Mouse (Mus musculus) forebrain, embryonic 10.5 days (tissue): Measurements from ENCODE around the gene Tmem135. TPM values are rescaled to one million over a fixed set of nuclear protein-coding genes. Genes with fewer than 3 reads are reported as not detected.

Source experiments
- DNase-seq: peaks from one replicate; pipeline ENCODE4 v3.0.0-alpha.2; 2017; ENCODE audit warnings: low spot score; ENCODE audit errors: extremely low spot score
- H3K27ac ChIP-seq: fragments of 300-500 bp; sonication (generic); 2 replicates; pipeline ENCODE4 v1.5.1; 2016; ENCODE audit warnings: mild to moderate bottlenecking
- H3K27me3 ChIP-seq: fragments of 300-500 bp; sonication (generic); 2 replicates; pipeline ENCODE4 v1.6.1; 2016; ENCODE audit warnings: mild to moderate bottlenecking; ENCODE audit not compliant: poor library complexity, severe bottlenecking
- H3K36me3 ChIP-seq: fragments of 300-500 bp; sonication (generic); replicated peaks from 2 replicates; pipeline ENCODE4 v1.6.1; 2016; ENCODE audit warnings: mild to moderate bottlenecking, moderate library complexity
- H3K4me1 ChIP-seq: fragments of 300-500 bp; sonication (generic); 2 replicates; pipeline ENCODE4 v1.6.1; 2016
- H3K4me3 ChIP-seq: fragments of 300-500 bp; sonication (generic); 2 replicates; pipeline ENCODE4 v1.5.1; 2016; ENCODE audit warnings: mild to moderate bottlenecking, moderate library complexity
- H3K9me3 ChIP-seq: fragments of 300-500 bp; sonication (generic); 2 replicates; pipeline ENCODE4 v1.6.1; 2016; ENCODE audit warnings: mild to moderate bottlenecking, moderate library complexity
- WGBS: fragments of 180-500 bp; shearing (Covaris S2); methylation state at CpG from one replicate; pipeline ENCODE4 v1.1.7; 2016; 5-methylcytosine and 5-hydroxymethylcytosine counted together
- polyA plus RNA-seq: library from polyadenylated mRNA; unstranded; fragments of >200 nt; fragmentation: Nextera tagmentation; extraction: Ambion mirVana; gene quantifications from 2 replicates; pipeline ENCODE4 v1.2.1, GENCODE M21; 2016

The Tmem135 gene
- polyA plus RNA-seq, 1 experiment from 2014 or later: 16.5 TPM

DNA sequence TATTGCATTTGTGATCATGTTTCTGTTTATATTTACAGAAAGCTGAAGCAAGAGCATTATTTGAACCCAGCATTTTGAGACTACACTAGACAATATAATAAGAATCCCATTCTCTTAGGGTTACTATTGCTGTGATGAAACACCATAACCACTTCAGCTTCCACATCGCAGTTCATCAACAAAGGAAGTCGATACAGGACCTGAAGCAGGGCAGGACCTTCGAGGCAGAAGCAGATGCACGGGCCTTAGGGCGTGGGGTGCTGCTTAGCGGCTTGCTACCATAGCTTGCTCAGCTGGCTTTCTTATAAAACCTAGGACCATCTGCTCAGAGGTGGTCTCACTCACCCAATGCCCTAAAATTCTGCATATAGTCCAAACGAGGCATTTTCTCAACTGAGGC, 188.3 kb downstream of the Tmem135 start:
- 57% methylated on average over 7 of the region's 7 CpGs for WGBS
- peaks cover 29% of the 10 kb centered on the region for H3K4me1 ChIP-seq
- no peaks in the 10 kb centered on the region for H3K36me3 ChIP-seq
- H3K27me3 ChIP-seq: no peaks in the 10 kb centered on the region
- H3K27ac ChIP-seq: 0 out of 2 replicates have a peak overlapping the region, but pooled peaks have one; percentile 30
- DNase-seq: no peak
- H3K4me3 ChIP-seq: no peak overlapping the region
- H3K9me3 ChIP-seq: no peaks in the 10 kb centered on the region

GRCm38 (mm10) chr7:89210506-89210905, 193.5 kb downstream of the Tmem135 start:
- peak overlapping the region; percentile 65 for H3K27ac ChIP-seq
- H3K9me3 ChIP-seq: no peaks in the 10 kb centered on the region
- 9% methylated on average over 6 of the region's 6 CpGs for WGBS
- peaks cover 34% of the 10 kb centered on the region for H3K4me1 ChIP-seq
- H3K27me3 ChIP-seq: no peaks in the 10 kb centered on the region
- H3K4me3 ChIP-seq: no peak overlapping the region
- DNase-seq: no peak
- H3K36me3 ChIP-seq: no peaks in the 10 kb centered on the region

DNA sequence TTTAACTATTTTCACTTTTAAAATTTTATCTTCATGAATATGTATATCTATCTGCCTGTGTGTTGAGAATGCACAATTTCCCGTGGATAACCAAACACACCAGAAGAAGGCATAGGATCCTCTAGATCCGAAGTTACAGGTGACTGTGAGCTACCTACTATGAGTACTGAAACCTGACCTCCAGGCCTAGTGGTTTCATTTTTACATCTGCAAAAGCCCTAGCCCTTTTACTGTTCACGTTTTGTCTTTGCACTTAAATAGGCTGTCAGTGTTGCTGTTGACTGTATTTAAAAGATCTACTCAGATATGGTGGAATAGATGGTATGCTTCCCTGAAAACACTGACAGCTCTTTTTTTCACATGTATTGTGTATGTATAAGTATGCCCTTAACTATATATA, 197.9 kb downstream of the Tmem135 start:
- WGBS: 93% methylated on average over 3 of the region's 3 CpGs
- no peak for DNase-seq
- no peaks in the 10 kb centered on the region for H3K36me3 ChIP-seq

GRCm38 (mm10) chr7:89205402-89205801, 198.6 kb downstream of the Tmem135 start:
- Histone ChIP-seq H3K27ac (no peak overlapping the region), H3K4me3 (no peak overlapping the region), H3K4me1 (peaks cover 8% of the 10 kb centered on the region), H3K9me3 (no peaks in the 10 kb centered on the region), H3K36me3 (no peaks in the 10 kb centered on the region), H3K27me3 (no peaks in the 10 kb centered on the region)
- WGBS: 89% methylated on average over 1 of the region's 1 CpGs
- no peak for DNase-seq

More for the DNA sequence above, 197.9 kb downstream of the Tmem135 start:
- H3K4me3 ChIP-seq: no peak overlapping the region
- no peak overlapping the region for H3K27ac ChIP-seq
- H3K9me3 ChIP-seq: no peaks in the 10 kb centered on the region
- H3K27me3 ChIP-seq: no peaks in the 10 kb centered on the region
- peaks cover 16% of the 10 kb centered on the region for H3K4me1 ChIP-seq

DNA sequence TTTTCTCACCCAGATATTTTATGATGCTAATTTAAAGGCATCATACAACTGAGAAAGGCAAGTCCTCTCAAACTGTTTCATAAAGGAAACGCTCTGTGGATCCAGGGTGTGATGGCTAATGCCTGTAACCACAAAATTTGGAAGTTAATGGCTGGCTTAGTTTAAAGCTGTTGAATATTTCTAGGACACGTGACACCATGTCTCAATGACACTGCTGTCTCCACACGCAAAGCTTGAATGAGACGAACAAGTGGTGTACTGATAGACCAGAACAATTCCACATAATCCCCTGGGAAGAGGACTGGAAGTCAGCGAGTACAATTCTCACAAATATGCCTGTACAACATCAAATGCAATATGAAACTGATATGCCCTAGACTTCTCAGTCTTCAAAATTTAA, 200.9 kb downstream of the Tmem135 start:
- Histone ChIP-seq H3K27me3 (no peaks in the 10 kb centered on the region), H3K9me3 (no peaks in the 10 kb centered on the region), H3K4me1 (no peaks in the 10 kb centered on the region), H3K27ac (no peak overlapping the region), H3K36me3 (no peaks in the 10 kb centered on the region), H3K4me3 (no peak overlapping the region)
- no peak for DNase-seq
- WGBS: 94% methylated on average over 5 of the region's 5 CpGs

DNA sequence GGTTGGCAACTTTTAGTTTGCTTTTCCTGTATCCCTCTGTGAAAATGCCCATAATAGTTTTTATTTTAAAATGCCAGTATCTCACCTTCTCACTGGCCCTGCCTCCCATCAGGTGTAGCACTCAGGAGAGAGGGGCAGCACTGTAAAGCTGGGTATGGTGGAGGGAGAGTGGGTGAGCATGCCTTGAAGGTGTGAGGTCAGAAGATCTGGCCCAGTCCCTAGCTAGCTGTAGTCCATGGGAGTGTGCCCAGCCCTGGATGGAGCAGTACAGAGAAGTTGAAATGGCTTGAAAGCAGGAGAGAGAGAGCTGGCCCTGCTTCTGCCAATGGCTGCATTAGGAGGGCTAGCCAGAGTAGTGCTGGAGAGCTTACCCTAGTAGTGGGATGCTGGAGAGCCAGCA, 202.1 kb downstream of the Tmem135 start:
- Histone ChIP-seq H3K27ac (no peak overlapping the region), H3K4me1 (no peaks in the 10 kb centered on the region), H3K27me3 (no peaks in the 10 kb centered on the region), H3K4me3 (no peak overlapping the region), H3K36me3 (no peaks in the 10 kb centered on the region), H3K9me3 (no peaks in the 10 kb centered on the region)
- no peak for DNase-seq

- Histone ChIP-seq H3K4me3 (no peak overlapping the region), H3K27me3 (no peaks in the 10 kb centered on the region), H3K27ac (no peak overlapping the region), H3K9me3 (no peaks in the 10 kb centered on the region), H3K4me1 (peaks cover 17% of the 10 kb centered on the region), H3K36me3 (no peaks in the 10 kb centered on the region)
- DNase-seq: no peak
- WGBS: 88% methylated on average over 4 of the region's 4 CpGs
Measured at GRCm38 (mm10) chr7:89198499-89198898, 205.5 kb downstream of the Tmem135 start.

- Histone ChIP-seq H3K36me3 (no peaks in the 10 kb centered on the region), H3K27ac (no peak overlapping the region), H3K4me1 (peaks cover 17% of the 10 kb centered on the region), H3K9me3 (no peaks in the 10 kb centered on the region), H3K4me3 (no peak overlapping the region), H3K27me3 (no peaks in the 10 kb centered on the region)
- 84% methylated on average over 5 of the region's 5 CpGs for WGBS
- no peak for DNase-seq
Measured at GRCm38 (mm10) chr7:89193459-89193858, 210.6 kb downstream of the Tmem135 start.

GRCm38 (mm10) chr7:89183928-89184327, 220.1 kb downstream of the Tmem135 start:
- Histone ChIP-seq H3K27ac (no peak overlapping the region), H3K36me3 (no peaks in the 10 kb centered on the region), H3K27me3 (no peaks in the 10 kb centered on the region), H3K9me3 (no peaks in the 10 kb centered on the region), H3K4me3 (no peak overlapping the region), H3K4me1 (no peaks in the 10 kb centered on the region)
- no peak for DNase-seq
- 91% methylated on average over 4 of the region's 4 CpGs for WGBS

- H3K4me3 ChIP-seq: no peak overlapping the region
- H3K27ac ChIP-seq: no peak overlapping the region
- no peaks in the 10 kb centered on the region for H3K4me1 ChIP-seq
- 88% methylated on average over 5 of the region's 5 CpGs for WGBS
- no peaks in the 10 kb centered on the region for H3K36me3 ChIP-seq
- H3K27me3 ChIP-seq: no peaks in the 10 kb centered on the region
- no peak for DNase-seq
- H3K9me3 ChIP-seq: no peaks in the 10 kb centered on the region
Measured at GRCm38 (mm10) chr7:89182943-89183342, 221.1 kb downstream of the Tmem135 start.

DNA sequence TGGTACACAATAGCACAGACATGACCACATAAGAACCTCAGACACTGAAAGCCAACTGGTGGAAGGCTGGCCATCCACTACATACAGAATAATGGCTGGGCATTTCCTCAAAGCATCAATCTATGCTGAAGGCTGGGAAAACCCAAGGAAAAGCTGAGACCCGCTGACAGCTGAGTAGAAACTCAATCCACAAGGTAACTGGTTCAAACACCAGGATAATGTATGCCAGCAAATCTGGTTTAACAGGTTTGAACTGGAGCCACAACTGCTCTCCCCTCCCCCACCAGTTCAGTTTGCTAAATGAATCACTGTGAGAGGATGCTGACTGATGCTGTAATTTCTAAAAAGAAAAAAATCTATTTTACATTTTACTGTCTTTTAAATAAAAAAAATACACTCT, 222.7 kb downstream of the Tmem135 start:
- H3K27ac ChIP-seq: no peak overlapping the region
- no peaks in the 10 kb centered on the region for H3K36me3 ChIP-seq
- no peaks in the 10 kb centered on the region for H3K4me1 ChIP-seq
- no peak for DNase-seq
- WGBS: 26% methylated on average over 1 of the region's 1 CpGs
- no peaks in the 10 kb centered on the region for H3K9me3 ChIP-seq
- no peak overlapping the region for H3K4me3 ChIP-seq
- H3K27me3 ChIP-seq: no peaks in the 10 kb centered on the region

GRCm38 (mm10) chr7:89178601-89179000, 225.4 kb downstream of the Tmem135 start:
- 96% methylated on average over 2 of the region's 2 CpGs for WGBS
- Histone ChIP-seq H3K4me3 (no peak overlapping the region), H3K27ac (no peak overlapping the region)

DNA sequence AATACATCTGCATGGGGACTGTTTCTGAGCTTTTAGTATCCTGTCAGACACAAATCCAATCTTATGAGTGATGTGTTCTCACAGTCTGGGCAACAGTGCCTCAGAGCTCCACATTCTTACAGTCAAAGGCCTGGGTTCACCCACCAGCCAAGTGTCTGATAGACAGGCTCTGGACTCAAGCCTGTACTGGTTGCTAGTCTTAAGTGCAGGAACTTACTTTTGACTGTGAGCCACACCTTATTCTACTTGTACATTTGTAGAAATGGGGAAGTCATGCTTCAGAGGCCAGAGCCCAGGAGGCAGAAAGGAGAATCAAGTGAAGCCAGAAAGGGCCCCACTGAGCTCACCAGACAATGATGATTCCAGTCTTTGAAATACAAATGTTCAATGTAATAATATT, 226.1 kb downstream of the Tmem135 start:
- H3K9me3 ChIP-seq: no peaks in the 10 kb centered on the region
- no peaks in the 10 kb centered on the region for H3K27me3 ChIP-seq
- H3K4me1 ChIP-seq: no peaks in the 10 kb centered on the region
- H3K36me3 ChIP-seq: no peaks in the 10 kb centered on the region
- no peak overlapping the region for H3K4me3 ChIP-seq
- no peak for DNase-seq
- H3K27ac ChIP-seq: no peak overlapping the region

More at GRCm38 (mm10) chr7:89178601-89179000, 225.4 kb downstream of the Tmem135 start:
- no peak for DNase-seq
- H3K27me3 ChIP-seq: no peaks in the 10 kb centered on the region
- no peaks in the 10 kb centered on the region for H3K36me3 ChIP-seq
- H3K4me1 ChIP-seq: no peaks in the 10 kb centered on the region
- no peaks in the 10 kb centered on the region for H3K9me3 ChIP-seq

GRCm38 (mm10) chr7:89174430-89174829, 229.6 kb downstream of the Tmem135 start:
- DNase-seq: no peak
- no peaks in the 10 kb centered on the region for H3K4me1 ChIP-seq
- H3K27me3 ChIP-seq: no peaks in the 10 kb centered on the region
- no peaks in the 10 kb centered on the region for H3K9me3 ChIP-seq
- no peak overlapping the region for H3K27ac ChIP-seq
- WGBS: 90% methylated on average over 4 of the region's 4 CpGs
- no peak overlapping the region for H3K4me3 ChIP-seq
- H3K36me3 ChIP-seq: no peaks in the 10 kb centered on the region
